9 mouse cellular contexts compared by ENCODE assay signal in genomic region chr12:73358640-73359039, GRCm38 (mm10).
DNase-seq lines count a peak whose midpoint lies in the region; ATAC-seq lines count a peak whose summit lies in the region.
"Had no signal": no experiment of that assay in that cellular context is flagged by ENCODE, and none has a peak within 500 bp of the region (broad histone marks: within the 10 kb centered on the region; RNA-seq: fewer than 3 reads in every experiment).

No protein-coding gene starts in this region.

- no peak for ATAC-seq in cerebellum, adult (ENCODE audit: insufficient number of reproducible peaks, low FRiP score, low TSS enrichment)
- ATAC-seq: midbrain, embryonic 15.5 days had no signal

- intact Hi-C loops in left cerebral cortex, postnatal 4 days (cut with DNase I) = no loop called here
- intact Hi-C loops in left cerebral cortex, postnatal 36 days (cut with DNase I) = no loop called here

- peak; percentile 42 to 63 for DNase-seq in cerebellum, postnatal 14 days
- no peak for DNase-seq in cerebellum, adult 11 months
- DNase-seq in left cerebral cortex, postnatal 4 days = peak; percentile 53
- no peak for DNase-seq in left cerebral cortex, postnatal 36 days (ENCODE audit: low spot score in 2 of 2)
- DNase-seq in 416B (ENCODE audit: low read depth) = peak; percentile 62
- peak; percentile 66 for DNase-seq in gastrocnemius, postnatal 10 days
- no peak for DNase-seq in thymus, postnatal 4 days

Comparison
In these comparisons a context has a peak if more than half of its experiments do, and no peak if none do; other contexts are left out.
1. DNase-seq: peak in cerebellum, postnatal 14 days (2 of 2), left cerebral cortex, postnatal 4 days (single experiment), 416B (single experiment) and gastrocnemius, postnatal 10 days (single experiment); none in cerebellum, adult 11 months (single experiment), left cerebral cortex, postnatal 36 days (0 of 2) and thymus, postnatal 4 days (single experiment).